Mouse (Mus musculus) ES-E14 (cell line): ENCODE results near the gene Adamtsl3. TPM values are rescaled to one million over a fixed set of nuclear protein-coding genes. Genes with fewer than 3 reads are reported as not detected.

Source experiments
- DNase-seq: peaks from one replicate; pipeline ENCODE4 v3.0.0-alpha.2; 2013; ENCODE audit warnings: low read depth, low spot score
- H3K27ac ChIP-seq: 2 replicates; pipeline ENCODE4 v1.5.1; 2012; ENCODE audit warnings: low read depth, mild to moderate bottlenecking, low read length, moderate library complexity, mixed read lengths; ENCODE audit not compliant: poor library complexity, insufficient read depth, severe bottlenecking
- H3K36me3 ChIP-seq: 2 replicates; pipeline ENCODE4 v1.6.1; 2012; ENCODE audit warnings: mild to moderate bottlenecking, low read length, moderate library complexity, mixed read lengths; ENCODE audit not compliant: control insufficient read depth, poor library complexity, insufficient read depth, severe bottlenecking
- H3K4me1 ChIP-seq, 2 experiments: fragments of 150-350 bp in 1 of 2; sonication (generic) in 1 of 2; 2 replicates each; pipeline ENCODE4 v1.6.1; 2012; ENCODE audit warnings: low read length in 2 of 2, mild to moderate bottlenecking in 1 of 2, mixed read lengths in 1 of 2; ENCODE audit not compliant: control insufficient read depth in 2 of 2, insufficient read depth in 2 of 2, poor library complexity in 1 of 2
- H3K4me3 ChIP-seq, 2 experiments: fragments of 150-350 bp in 1 of 2; sonication (generic) in 1 of 2; 2 replicates each; pipeline ENCODE4 v1.5.1; 2012; ENCODE audit warnings: low read length in 2 of 2, low read depth in 1 of 2, mild to moderate bottlenecking in 1 of 2, mixed read lengths in 1 of 2; ENCODE audit not compliant: insufficient read depth in 1 of 2, poor library complexity in 1 of 2, severe bottlenecking in 1 of 2
- H3K9ac ChIP-seq: 2 replicates; pipeline ENCODE4 v1.6.1; 2012; ENCODE audit warnings: low read depth, mild to moderate bottlenecking, low read length, mixed read lengths; ENCODE audit not compliant: poor library complexity, insufficient read depth, severe bottlenecking
- H3K9me3 ChIP-seq: fragments of 150-350 bp; sonication (generic); 2 replicates; pipeline ENCODE4 v1.6.1; 2012; ENCODE audit warnings: low read depth, mild to moderate bottlenecking, low read length; ENCODE audit not compliant: control insufficient read depth, insufficient read depth
- CHD2 ChIP-seq: IDR thresholded peaks from 2 replicates; pipeline ENCODE4 v1.6.1; 2014; ENCODE audit warnings: mild to moderate bottlenecking, low read depth, low read length, inconsistent platforms
- HCFC1 ChIP-seq: IDR thresholded peaks from 2 replicates; pipeline ENCODE4 v1.6.1; 2012; ENCODE audit warnings: low read length, inconsistent platforms, borderline replicate concordance; ENCODE audit not compliant: insufficient read depth
- MAFK ChIP-seq: IDR thresholded peaks from 2 replicates; pipeline ENCODE4 v1.6.1; 2014; ENCODE audit warnings: mild to moderate bottlenecking, low read depth, low read length, inconsistent platforms; ENCODE audit not compliant: insufficient read depth
- ZC3H11A ChIP-seq: IDR thresholded peaks from 2 replicates; pipeline ENCODE4 v1.6.1; 2012; ENCODE audit warnings: low read depth, mild to moderate bottlenecking, inconsistent platforms, low read length, borderline replicate concordance
- ZNF384 ChIP-seq: IDR thresholded peaks from 2 replicates; pipeline ENCODE4 v1.6.1; 2012; ENCODE audit warnings: low read depth, low read length, inconsistent platforms
- in situ Hi-C, 2 experiments: fragments of 600-800 bp; cut with MboI; formaldehyde crosslinking; loops; one replicate each; pipeline ENCODE4 v1.15.1; 2025; ENCODE audit warnings: low sequenced_read_pairs in 2 of 2, inconsistent platforms in 1 of 2; ENCODE audit not compliant: unreplicated experiment in 2 of 2
- total RNA-seq: library from RNA; depleted of rRNA; stranded (reverse); fragments of 300-350 nt; gene quantifications from 2 replicates; pipeline ENCODE4 v1.2.3, GENCODE M21; 2012; rRNA removed

Adamtsl3 gene
- total RNA-seq, 1 experiment = 0.71 TPM

DNA sequence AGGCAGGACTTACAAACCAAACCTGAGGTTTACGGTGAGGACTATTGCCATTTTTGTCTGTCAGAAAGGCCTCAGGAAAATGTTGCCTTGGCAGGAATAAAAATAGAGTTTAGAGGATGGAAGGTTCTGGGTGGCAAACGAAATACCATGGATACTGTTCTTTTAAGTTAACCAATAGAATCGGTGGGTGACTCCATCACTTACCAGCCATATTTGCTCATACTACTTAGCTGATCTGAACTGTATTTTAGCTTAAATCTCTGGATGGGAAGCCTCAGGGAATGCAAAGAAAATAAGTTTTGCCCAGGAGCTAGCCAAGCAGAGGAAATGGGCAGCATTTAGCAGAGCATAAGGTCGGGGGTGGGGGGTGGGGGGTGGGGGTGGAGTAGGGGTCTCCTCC lies 312.4 kb downstream of the Adamtsl3 start:
- H3K4me3 ChIP-seq = peak overlapping the region; percentile 76 to 87
- no peak for DNase-seq
- peak overlapping the region; percentile 49; the same call in 1 of the 2 replicates for H3K9ac ChIP-seq
- no peak overlapping the region for H3K27ac ChIP-seq
- in situ Hi-C loops = no loop called here
- no peaks in the 10 kb centered on the region for H3K36me3 ChIP-seq
- TF ChIP-seq CHD2 (no peak), MAFK (no peak), HCFC1 (no peak), ZNF384 (no peak), ZC3H11A (no peak)
- 0 out of 2 replicates have a peak, but pooled peaks cover under 1% of the 10 kb centered on the region for H3K9me3 ChIP-seq
- H3K4me1 ChIP-seq = peaks cover 0 to 3% of the 10 kb centered on the region in 2 experiments; a peak in 1 of 4 replicates

DNA sequence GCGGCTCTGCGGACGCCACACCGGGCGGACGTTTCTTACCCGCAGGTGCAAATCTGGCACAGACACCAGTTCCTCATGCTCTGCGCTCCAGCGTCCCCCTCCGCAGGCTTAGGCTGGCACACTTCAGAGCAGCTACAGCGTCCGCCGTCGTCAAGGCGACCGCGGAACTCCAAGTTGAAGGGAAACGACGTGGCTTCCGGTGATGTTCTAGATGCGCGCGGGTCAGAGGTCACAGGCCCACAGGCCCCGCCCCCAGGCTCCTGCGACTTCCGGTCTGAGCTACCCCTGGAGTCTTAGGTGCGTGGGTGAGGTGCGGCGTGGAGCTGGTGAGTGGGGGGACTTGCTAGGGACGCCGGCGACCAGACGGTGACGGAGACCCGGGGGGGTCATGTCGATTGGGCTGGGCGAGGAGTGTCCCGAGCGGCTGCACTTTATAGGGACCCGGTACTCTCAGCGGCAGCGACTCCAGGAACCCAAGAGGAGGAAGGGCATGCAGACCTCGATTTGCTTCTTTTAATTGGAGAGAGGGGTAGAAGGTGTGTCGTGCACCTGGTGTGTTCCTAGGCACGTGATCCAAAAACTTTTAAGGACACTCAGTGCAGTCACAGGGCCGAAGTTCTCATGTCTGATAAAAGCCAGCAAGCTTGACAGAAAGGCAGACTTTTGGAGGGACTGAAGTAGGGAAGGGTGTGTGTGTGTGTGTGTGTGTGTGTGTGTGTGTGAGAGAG lies 313.0 kb downstream of the Adamtsl3 start, which contains the start of the genes Saxo2 and Efl1:
Gene Saxo2, minus strand, starts transcription at position 176 of the 728 bp plus-strand sequence.
Gene Efl1, plus strand, starts transcription at position 262 of the 728 bp plus-strand sequence.
- peak; percentile 94 for DNase-seq
- Histone ChIP-seq H3K4me3 (peak within 1 kb of the TSS; percentile 76 to 87), H3K4me1 (peaks cover 0 to 3% of the 10 kb centered on the region in 2 experiments; a peak in 1 of 4 replicates), H3K36me3 (no peaks in the 10 kb centered on the region), H3K9me3 (0 out of 2 replicates have a peak, but pooled peaks cover 2% of the 10 kb centered on the region), H3K9ac (peak within 1 kb of the TSS; percentile 81), H3K27ac (no peak within 1 kb of the TSS)
- in situ Hi-C loops = no loop called here
- no peak for TF ChIP-seq ZNF384
- no peak for TF ChIP-seq HCFC1
- no peak for TF ChIP-seq CHD2
- no peak for TF ChIP-seq ZC3H11A
- no peak for TF ChIP-seq MAFK

DNA sequence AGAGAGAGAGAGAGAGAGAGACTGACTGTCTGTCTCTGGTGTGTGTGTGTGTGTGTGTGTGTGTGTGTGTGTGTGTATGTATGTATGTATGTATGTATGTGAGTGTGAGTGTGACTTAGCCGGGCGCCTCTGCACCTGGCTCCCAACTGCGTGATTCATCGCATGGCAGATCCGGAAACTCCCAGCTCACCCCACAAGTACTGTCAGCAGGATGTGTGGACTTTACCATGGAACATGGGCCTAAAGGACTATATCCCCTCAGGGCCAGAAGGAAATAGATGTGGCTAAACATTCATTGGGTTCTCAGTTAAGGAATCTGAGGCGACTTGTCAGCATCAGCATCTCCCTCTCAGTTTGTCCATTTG lies 313.6 kb downstream of the Adamtsl3 start:
- Histone ChIP-seq H3K4me1 (peaks cover 0 to 3% of the 10 kb centered on the region in 2 experiments; a peak in 1 of 4 replicates), H3K9me3 (0 out of 2 replicates have a peak, but pooled peaks cover 2% of the 10 kb centered on the region), H3K27ac (no peak overlapping the region), H3K4me3 (peak overlapping the region; percentile 76 to 87), H3K36me3 (no peaks in the 10 kb centered on the region), H3K9ac (peak overlapping the region; percentile 81)
- in situ Hi-C loops = no loop called here
- DNase-seq = no peak
- no peak for TF ChIP-seq ZNF384
- no peak for TF ChIP-seq CHD2
- TF ChIP-seq MAFK = no peak
- no peak for TF ChIP-seq ZC3H11A

Other genes starting within 250 kb of the Adamtsl3 start
- 8.0 and 11.6 TPM in 2 replicates for gene Sh3gl3, start 161.9 kb upstream of the Adamtsl3 start, total RNA-seq